Mouse (Mus musculus) G1E (cell line): ENCODE measurements at regions not wholly inside any gene's neighbourhood (a gene's known extent, or its start where the extent isn't known, plus 50 kb on each side); places are given as distances from the start of the nearest gene placed in this dataset.
A peak's percentile ranks its signal among the peaks of the same experiment; 100 is the strongest.

Source experiments
- ATAC-seq: 2 replicates; pipeline ENCODE4 v1.8.0; 2016; ENCODE audit warnings: mild to moderate bottlenecking; ENCODE audit not compliant: insufficient number of reproducible peaks, poor library complexity, low FRiP score, severe bottlenecking; ENCODE audit errors: extremely low read depth
- DNase-seq: peaks from one replicate; pipeline ENCODE4 v3.0.0; 2012; ENCODE audit warnings: low spot score
- H3K27me3 ChIP-seq: 2 replicates; pipeline ENCODE4 v1.6.1; 2012; ENCODE audit warnings: mild to moderate bottlenecking, low read length, inconsistent platforms; ENCODE audit not compliant: insufficient read depth
- H3K36me3 ChIP-seq: replicated peaks from 2 replicates; pipeline ENCODE3; 2012; ENCODE audit warnings: mild to moderate bottlenecking, inconsistent platforms
- H3K4me1 ChIP-seq: 2 replicates; pipeline ENCODE4 v1.6.1; 2012; ENCODE audit warnings: low read depth, low read length, inconsistent platforms, mixed read lengths; ENCODE audit not compliant: insufficient read depth
- H3K4me3 ChIP-seq: 2 replicates; pipeline ENCODE4 v1.5.1; 2012; ENCODE audit warnings: low read depth, mild to moderate bottlenecking, inconsistent platforms, low read length, moderate library complexity, mixed read lengths
- H3K9me3 ChIP-seq: replicated peaks from 2 replicates; pipeline ENCODE4 v1.6.1; 2012; ENCODE audit warnings: inconsistent platforms
- CTCF ChIP-seq: IDR thresholded peaks from 2 replicates; pipeline ENCODE4 v1.5.1; 2012; ENCODE audit warnings: low read depth, low read length, inconsistent platforms, mixed read lengths
- GATA1 ChIP-seq: IDR thresholded peaks from 2 replicates; pipeline ENCODE4 v1.6.1; 2012; ENCODE audit warnings: borderline replicate concordance, low read length, inconsistent platforms, mixed read lengths
- GATA2 ChIP-seq: IDR thresholded peaks from 2 replicates; pipeline ENCODE4 v1.6.1; 2012; ENCODE audit warnings: low read depth, low read length, inconsistent platforms, borderline replicate concordance
- POLR2AphosphoS5 ChIP-seq: IDR thresholded peaks from 2 replicates; pipeline ENCODE4 v1.6.1; 2012; ENCODE audit warnings: low read depth, low read length, inconsistent platforms; ENCODE audit not compliant: insufficient replicate concordance
- TAL1 ChIP-seq: conservative IDR thresholded peaks from 2 replicates; pipeline ENCODE4 v1.6.1; 2012; ENCODE audit warnings: low read depth, low read length, inconsistent platforms, mixed read lengths

DNA sequence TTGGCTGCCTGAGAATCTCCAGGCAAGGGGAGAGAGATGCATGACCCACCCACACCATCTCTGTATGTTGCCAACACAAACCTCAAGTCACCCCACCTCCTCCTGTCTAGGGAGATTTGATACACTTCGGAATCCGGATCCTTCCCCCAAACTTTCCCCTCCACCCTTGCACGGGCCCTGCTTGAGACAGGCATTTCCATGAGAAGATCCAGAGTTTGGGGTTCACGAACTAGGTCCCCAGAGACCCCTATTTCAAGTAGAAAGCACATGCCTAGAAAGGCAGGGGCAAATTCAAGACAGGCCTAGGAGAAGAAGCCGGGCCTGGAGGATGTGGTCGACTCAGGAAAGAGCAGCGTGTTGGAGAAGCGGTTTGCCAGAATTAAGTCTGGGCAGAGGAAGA, 63.8 kb upstream of the Itga11 start:
- no peak for ATAC-seq
- peaks cover 16% of the 10 kb centered on the region for H3K27me3 ChIP-seq
- no peak for DNase-seq
- H3K4me1 ChIP-seq = no peaks in the 10 kb centered on the region
- no peaks in the 10 kb centered on the region for H3K36me3 ChIP-seq
- no peaks in the 10 kb centered on the region for H3K9me3 ChIP-seq
- TF ChIP-seq POLR2AphosphoS5 = no peak
- no peak for TF ChIP-seq TAL1
- no peak for TF ChIP-seq GATA2
- no peak for TF ChIP-seq CTCF
- no peak for TF ChIP-seq GATA1
- no peak overlapping the region for H3K4me3 ChIP-seq

DNA sequence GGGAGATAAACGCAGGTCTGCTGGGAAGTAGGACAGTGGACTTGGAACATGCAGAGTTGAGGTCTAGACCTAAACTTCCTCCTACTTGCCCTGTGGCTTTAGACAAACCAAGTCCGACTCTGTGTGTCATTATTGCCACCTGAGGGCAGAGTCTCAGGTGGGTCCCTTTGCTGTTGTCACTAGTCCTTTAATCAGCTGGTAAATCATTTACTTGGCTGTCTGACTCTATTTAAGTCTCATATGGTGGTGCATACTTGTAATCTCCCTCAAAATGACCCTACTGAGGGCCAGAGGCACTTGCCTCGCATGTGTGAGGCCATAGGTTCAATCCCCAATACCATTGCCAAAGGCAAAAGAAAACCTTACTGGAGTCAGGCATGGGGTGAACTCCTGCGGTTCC, 62.7 kb upstream of the Itga11 start:
- ATAC-seq = no peak
- no peaks in the 10 kb centered on the region for H3K9me3 ChIP-seq
- H3K36me3 ChIP-seq = no peaks in the 10 kb centered on the region
- peaks cover 16% of the 10 kb centered on the region for H3K27me3 ChIP-seq
- H3K4me3 ChIP-seq = no peak overlapping the region
- TF ChIP-seq CTCF (no peak), GATA2 (no peak), POLR2AphosphoS5 (no peak), GATA1 (no peak), TAL1 (no peak)
- DNase-seq = no peak
- H3K4me1 ChIP-seq = no peaks in the 10 kb centered on the region

DNA sequence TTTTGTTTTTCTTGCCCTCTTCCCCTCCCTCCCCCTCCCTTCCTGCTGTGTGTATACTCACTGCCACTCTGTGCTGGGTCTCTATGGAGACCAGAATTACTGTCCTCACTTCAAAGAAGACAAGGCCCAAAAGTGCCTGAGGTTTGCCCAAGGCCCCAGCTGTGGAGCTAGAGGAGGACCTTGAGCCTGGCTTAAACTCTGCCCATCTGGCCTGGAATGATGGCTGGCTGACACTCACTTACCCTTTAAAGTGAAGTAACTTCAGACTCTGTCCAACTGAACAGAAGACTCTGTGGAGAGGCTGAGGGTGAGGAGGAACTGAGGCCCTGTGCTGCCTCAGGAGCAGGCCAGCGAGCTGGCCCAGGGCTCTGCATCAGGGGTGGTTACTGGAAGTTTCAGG, 61.8 kb upstream of the Itga11 start:
- no peak overlapping the region for H3K4me3 ChIP-seq

DNA sequence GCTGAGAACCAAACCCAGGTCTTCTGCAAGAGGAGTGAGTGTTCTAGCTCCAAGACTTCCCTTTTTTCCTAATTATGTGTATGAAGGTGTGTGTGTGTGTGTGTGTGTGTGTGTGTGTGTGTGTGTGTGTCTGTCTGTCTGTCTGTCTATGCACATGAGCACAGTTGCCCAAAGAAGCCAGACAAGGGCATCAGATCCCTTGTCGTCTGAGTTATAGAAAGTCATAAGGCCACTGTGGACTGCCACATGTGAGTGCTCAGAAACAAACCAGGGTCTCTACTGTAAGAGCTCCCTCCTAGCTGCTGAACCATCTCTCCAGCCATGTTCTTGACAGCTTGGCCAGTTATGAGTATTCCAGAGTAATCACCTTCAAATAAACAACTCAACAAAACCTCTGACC, 58.6 kb upstream of the Itga11 start:
- DNase-seq = no peak
- no peak for ATAC-seq
- Histone ChIP-seq H3K27me3 (peaks cover 17% of the 10 kb centered on the region), H3K4me3 (no peak overlapping the region), H3K9me3 (no peaks in the 10 kb centered on the region), H3K4me1 (no peaks in the 10 kb centered on the region), H3K36me3 (no peaks in the 10 kb centered on the region)
- TF ChIP-seq CTCF = no peak
- TF ChIP-seq GATA1 = no peak
- TF ChIP-seq GATA2 = no peak
- TF ChIP-seq POLR2AphosphoS5 = no peak
- no peak for TF ChIP-seq TAL1

More for the DNA sequence above, 61.8 kb upstream of the Itga11 start:
- Histone ChIP-seq H3K36me3 (no peaks in the 10 kb centered on the region), H3K9me3 (no peaks in the 10 kb centered on the region), H3K27me3 (peaks cover 18% of the 10 kb centered on the region), H3K4me1 (no peaks in the 10 kb centered on the region)
- ATAC-seq (no peak), DNase-seq (no peak)
- no peak; the same call in 1 of the 2 replicates for TF ChIP-seq TAL1
- no peak for TF ChIP-seq POLR2AphosphoS5
- TF ChIP-seq GATA2 = no peak
- TF ChIP-seq CTCF = no peak
- TF ChIP-seq GATA1 = no peak

DNA sequence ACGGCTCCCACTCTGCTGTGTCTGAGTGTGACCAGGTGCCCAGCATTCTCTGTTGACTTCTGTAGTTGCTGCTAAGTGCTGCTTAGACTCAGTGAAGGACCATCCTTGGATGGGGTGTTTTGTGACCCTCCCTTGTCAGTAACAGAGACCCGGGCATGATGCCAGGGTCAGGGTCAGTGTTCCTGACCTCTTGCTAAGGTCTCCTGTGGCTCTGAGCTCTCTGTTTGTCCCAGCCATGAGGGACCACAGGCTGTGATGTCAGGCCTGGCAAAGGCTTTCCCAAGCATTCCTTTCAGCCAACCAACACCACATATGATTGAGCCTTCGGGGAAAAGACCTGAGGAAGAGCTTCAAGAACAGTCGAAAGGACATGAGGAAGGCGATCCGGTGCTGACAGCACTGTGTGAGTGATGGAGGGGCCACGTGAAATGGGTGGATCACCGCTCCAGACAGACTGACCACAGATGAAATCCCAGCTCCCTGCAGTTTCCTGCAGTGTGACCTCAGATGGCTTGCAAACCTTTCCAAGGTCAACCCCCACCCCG, 56.7 kb upstream of the Itga11 start:
- H3K4me3 ChIP-seq = no peak overlapping the region
- TF ChIP-seq TAL1 (no peak), POLR2AphosphoS5 (no peak), CTCF (no peak)
- no peaks in the 10 kb centered on the region for H3K9me3 ChIP-seq
- DNase-seq (no peak), ATAC-seq (no peak)
- no peaks in the 10 kb centered on the region for H3K36me3 ChIP-seq
- H3K27me3 ChIP-seq = peaks cover 13% of the 10 kb centered on the region
- H3K4me1 ChIP-seq = no peaks in the 10 kb centered on the region

DNA sequence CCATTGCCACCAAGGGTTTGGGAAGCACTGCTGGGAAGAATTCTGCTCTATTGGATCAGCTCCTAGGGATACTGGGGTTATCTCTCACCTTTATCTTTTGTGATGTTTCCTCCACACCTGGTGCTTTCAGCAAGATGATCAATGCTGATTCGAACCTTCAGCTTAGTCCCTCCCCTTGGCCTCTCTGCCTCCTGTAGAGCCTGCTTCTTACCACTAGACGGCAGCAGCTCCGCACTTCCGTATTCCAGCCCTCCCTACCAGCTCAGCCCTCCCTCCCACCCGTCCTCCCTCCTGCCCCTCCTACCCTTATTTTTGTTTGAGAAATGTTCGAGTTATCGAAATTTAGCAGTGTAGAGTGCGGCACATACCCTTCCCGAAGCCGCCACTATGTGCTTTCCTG, 55.5 kb upstream of the Itga11 start:
- no peaks in the 10 kb centered on the region for H3K36me3 ChIP-seq
- H3K9me3 ChIP-seq = no peaks in the 10 kb centered on the region
- H3K4me1 ChIP-seq = no peaks in the 10 kb centered on the region
- TF ChIP-seq TAL1 = no peak
- TF ChIP-seq POLR2AphosphoS5 = no peak
- no peak for TF ChIP-seq GATA1
- TF ChIP-seq CTCF = peak; percentile 61
- TF ChIP-seq GATA2 = no peak
- DNase-seq (peak; percentile 39), ATAC-seq (no peak)
- peaks cover 8% of the 10 kb centered on the region for H3K27me3 ChIP-seq
- no peak overlapping the region for H3K4me3 ChIP-seq
